Mouse (Mus musculus): ENCODE results near the gene Nek3. TPM values are rescaled to one million over a fixed set of nuclear protein-coding genes. Genes with fewer than 3 reads are reported as not detected.

Nek3 gene
- polyA plus RNA-seq, 1 experiment from 2014 or later = 3.5 TPM

DNA sequence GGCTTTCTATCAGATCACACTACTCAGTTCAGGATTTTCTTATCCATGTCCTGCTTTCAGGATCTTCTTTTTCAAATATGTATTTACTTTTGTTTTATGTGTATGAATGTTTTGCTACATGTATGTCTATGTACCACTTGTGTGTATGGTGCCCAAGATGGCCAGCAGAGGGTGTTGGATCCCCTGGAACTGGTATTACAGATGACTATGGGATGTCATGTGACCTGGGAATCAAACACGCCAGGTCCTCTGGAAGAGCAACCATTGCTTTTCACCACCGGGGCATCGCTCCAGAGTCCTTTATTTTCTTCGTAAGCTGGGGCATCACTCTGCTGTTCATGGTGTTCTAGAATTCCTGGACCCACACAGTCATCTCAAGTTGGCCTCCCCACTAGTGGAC lies 77.0 kb downstream of the Nek3 start:
- Histone ChIP-seq H3K36me3 (ENCODE audit: insufficient read depth, low read length) (no peaks in the 10 kb centered on the region), H3K27me3 (replicated peaks; ENCODE audit: insufficient read depth, low read length) (no peaks in the 10 kb centered on the region), H3K9me3 (ENCODE audit: low read length) (no peaks in the 10 kb centered on the region), H3K4me1 (ENCODE audit: insufficient read depth, low read depth, low read length) (no peaks in the 10 kb centered on the region), H3K9ac (replicated peaks; ENCODE audit: low read depth) (no peak overlapping the region), H3K4me2 (replicated peaks; ENCODE audit: low read depth, low read length) (no peak overlapping the region), H3K4me3 (ENCODE audit: low read depth, low read length) (no peak overlapping the region), H3K27ac (ENCODE audit: low read length) (no peak overlapping the region)
- DNase-seq (ENCODE audit: low spot score) (no peak), ATAC-seq (no peak)
- 95% methylated on average over 4 of the region's 4 CpGs for WGBS
- TF ChIP-seq CTCF (IDR thresholded peaks at IDR 0.05) = 0 out of 2 replicates have a peak, but pooled peaks have one; percentile 2
- TF ChIP-seq EP300 (IDR thresholded peaks at IDR 0.05) = no peak

DNA sequence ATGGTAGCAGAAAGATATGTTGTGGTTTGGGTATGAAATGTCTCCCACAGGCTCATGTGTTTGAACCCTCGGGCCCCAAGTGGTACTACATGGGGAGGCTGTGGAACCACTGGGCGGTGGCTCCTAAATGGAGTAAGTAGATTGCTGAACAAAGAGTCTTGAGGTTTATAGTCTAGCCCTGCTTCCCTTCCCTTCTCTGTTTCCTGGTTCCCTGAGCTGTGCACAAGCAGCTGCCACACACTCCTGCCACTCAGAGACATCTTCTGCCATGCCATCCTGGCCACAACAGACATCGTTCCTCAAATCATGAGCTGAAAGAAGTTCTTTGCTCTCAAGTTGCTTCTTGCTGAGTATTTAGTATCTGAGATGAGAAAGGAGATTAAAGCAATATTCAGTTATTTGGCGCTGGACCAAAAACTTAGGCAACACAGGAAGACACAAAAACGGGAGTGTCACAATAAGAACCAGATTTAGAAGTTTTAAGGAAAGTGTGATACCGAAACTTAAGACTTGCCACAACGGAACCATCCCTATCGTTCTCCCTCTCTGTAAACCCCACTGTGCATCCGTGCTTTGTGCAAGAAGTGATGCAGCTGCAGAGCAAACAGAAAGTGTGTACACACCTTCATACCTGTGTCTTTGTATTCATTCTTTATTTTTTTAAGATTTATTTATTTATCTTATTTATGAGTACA lies 86.8 kb downstream of the Nek3 start:
- Histone ChIP-seq H3K27me3 (replicated peaks; ENCODE audit: insufficient read depth, low read length) (no peaks in the 10 kb centered on the region), H3K36me3 (ENCODE audit: insufficient read depth, low read length) (no peaks in the 10 kb centered on the region), H3K27ac (ENCODE audit: low read length) (no peak overlapping the region), H3K4me1 (ENCODE audit: insufficient read depth, low read depth, low read length) (no peaks in the 10 kb centered on the region), H3K4me3 (ENCODE audit: low read depth, low read length) (no peak overlapping the region), H3K9me3 (ENCODE audit: low read length) (no peaks in the 10 kb centered on the region), H3K9ac (replicated peaks; ENCODE audit: low read depth) (no peak overlapping the region), H3K4me2 (replicated peaks; ENCODE audit: low read depth, low read length) (no peak overlapping the region)
- TF ChIP-seq CTCF (IDR thresholded peaks at IDR 0.05) = no peak
- TF ChIP-seq EP300 (IDR thresholded peaks at IDR 0.05) = no peak
- DNase-seq (ENCODE audit: low spot score) = no peak
- WGBS = 77% methylated on average over 9 of the region's 9 CpGs
- ATAC-seq = no peak

Other genes with a start within 250 kb of the Nek3 start
- not detected in 2 replicates for gene Defb15, start 233.7 kb downstream of the Nek3 start, polyA plus RNA-seq (2015; fragmentation: Nextera tagmentation; extraction: Ambion mirVana)
- not detected in 2 replicates for gene Defb35, start 228.1 kb downstream of the Nek3 start, polyA plus RNA-seq (2015; fragmentation: Nextera tagmentation; extraction: Ambion mirVana)
- gene Defb13, start 219.7 kb downstream of the Nek3 start, polyA plus RNA-seq (2015; fragmentation: Nextera tagmentation; extraction: Ambion mirVana) = not detected in 2 replicates
- not detected in 2 replicates for gene Fam90a1a, start 207.7 kb downstream of the Nek3 start, polyA plus RNA-seq (2015; fragmentation: Nextera tagmentation; extraction: Ambion mirVana)
- not detected in 2 replicates for gene Ccdc70, start 196.7 kb downstream of the Nek3 start, polyA plus RNA-seq (2015; fragmentation: Nextera tagmentation; extraction: Ambion mirVana)
- gene Atp7b, start 106.1 kb downstream of the Nek3 start, polyA plus RNA-seq (2015; fragmentation: Nextera tagmentation; extraction: Ambion mirVana) = 7.3 and 12.0 TPM in 2 replicates
- 13.3 and 13.6 TPM in 2 replicates for gene Alg11, start 105.7 kb downstream of the Nek3 start, polyA plus RNA-seq (2015; fragmentation: Nextera tagmentation; extraction: Ambion mirVana)
- 5.2 and 6.9 TPM in 2 replicates for gene Nek5, start 41.4 kb downstream of the Nek3 start, polyA plus RNA-seq (2015; fragmentation: Nextera tagmentation; extraction: Ambion mirVana)
- gene Ckap2, start 19.4 kb upstream of the Nek3 start, polyA plus RNA-seq (2015; fragmentation: Nextera tagmentation; extraction: Ambion mirVana) = 2.8 and 4.5 TPM in 2 replicates
- 36.8 and 41.7 TPM in 2 replicates for gene Vps36, start 26.4 kb upstream of the Nek3 start, polyA plus RNA-seq (2015; fragmentation: Nextera tagmentation; extraction: Ambion mirVana)
- 32.0 and 33.3 TPM in 2 replicates for gene Thsd1, start 60.9 kb upstream of the Nek3 start, polyA plus RNA-seq (2015; fragmentation: Nextera tagmentation; extraction: Ambion mirVana)
- gene Tpte, start 117.0 kb upstream of the Nek3 start, polyA plus RNA-seq (2015; fragmentation: Nextera tagmentation; extraction: Ambion mirVana) = not detected in 2 replicates
- 7.4 TPM in 2 replicates for gene Slc25a15, start 232.2 kb upstream of the Nek3 start, polyA plus RNA-seq (2015; fragmentation: Nextera tagmentation; extraction: Ambion mirVana)
- gene Mrps31, start 244.9 kb upstream of the Nek3 start, polyA plus RNA-seq (2015; fragmentation: Nextera tagmentation; extraction: Ambion mirVana) = 25.0 and 25.9 TPM in 2 replicates

Measured in lung, postnatal 0 days (tissue).